Mouse (Mus musculus): ENCODE results near the gene Hist1h4h.
A peak's percentile ranks its signal among the peaks of the same experiment; 100 is the strongest.
"Not testable (repeated sequence)": the region's sequence is repeated elsewhere in the genome, so short reads cannot be mapped to it uniquely, and the experiment has no call there.

The Hist1h4h gene

GRCm38 (mm10) chr13:23535137-23536075 lies 4.6 kb downstream of the Hist1h4h start, which contains the start of gene Hist1h3g:
Gene Hist1h3g (plus strand): TSS chr13:23535422.
- not testable (repeated sequence) for DNase-seq (ENCODE audit: low spot score)

DNA sequence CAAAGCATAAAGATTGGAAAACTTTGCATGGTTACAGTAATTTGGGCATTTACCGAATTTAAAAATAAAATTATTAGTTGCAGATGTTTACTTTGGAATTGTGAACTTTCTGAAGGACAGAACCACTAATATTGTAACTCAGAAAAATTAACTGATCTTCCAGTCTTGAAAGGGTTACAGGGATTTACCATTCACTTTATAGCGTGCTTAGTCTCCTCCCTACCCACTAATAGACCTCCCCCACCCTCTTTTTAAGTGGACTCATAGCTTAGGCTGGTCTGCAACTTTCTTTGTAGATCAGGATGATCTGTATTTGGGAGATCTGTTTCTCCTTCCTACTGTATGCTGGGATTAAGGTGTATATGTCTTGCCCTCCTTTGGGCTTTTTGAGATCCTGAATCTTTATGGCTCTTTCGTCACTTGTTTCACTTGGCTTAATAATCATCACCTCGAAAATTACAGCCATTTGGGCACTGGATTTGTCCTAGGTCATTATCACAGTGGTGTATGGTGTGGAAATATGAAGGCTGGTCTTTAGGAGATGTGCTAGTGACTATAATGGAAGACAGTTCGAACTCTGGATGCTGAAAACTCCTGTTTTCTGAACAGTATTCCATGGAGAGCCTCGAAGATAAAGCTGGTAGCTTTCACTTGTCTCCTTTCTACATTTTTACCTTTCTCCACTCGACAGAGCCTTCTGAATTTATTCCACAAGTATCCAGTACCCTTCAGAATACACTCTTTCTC lies 5.4 kb downstream of the Hist1h4h start:
- no peak for DNase-seq (ENCODE audit: low spot score)

- DNase-seq (ENCODE audit: low spot score), result no peak
Observed at GRCm38 (mm10) chr13:23537006-23537710, 6.3 kb downstream of the Hist1h4h start.

DNA sequence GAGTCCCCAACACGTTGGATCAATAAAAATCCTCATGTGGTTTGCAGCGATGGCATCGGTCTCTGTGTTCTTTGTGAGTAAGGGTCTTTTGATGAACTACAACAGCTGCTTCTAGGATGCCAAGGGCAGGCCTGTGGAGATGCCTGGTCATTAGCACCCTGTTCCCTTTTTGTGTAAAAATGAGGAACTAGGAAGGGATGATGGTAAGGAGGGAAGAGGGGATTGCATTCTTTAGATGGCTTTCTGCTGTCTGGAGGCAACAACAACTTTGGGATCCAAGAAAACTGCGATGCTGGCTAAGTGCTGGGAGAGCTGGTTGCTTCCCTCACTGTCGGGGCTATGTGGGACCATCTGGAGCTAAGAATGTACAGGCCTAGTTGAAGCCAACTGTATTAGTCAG lies 7.4 kb downstream of the Hist1h4h start:
- DNase-seq (ENCODE audit: low spot score), result no peak

GRCm38 (mm10) chr13:23539821-23540220 lies 9.0 kb downstream of the Hist1h4h start:
- DNase-seq (ENCODE audit: low spot score), result not testable (repeated sequence)

GRCm38 (mm10) chr13:23541497-23541896 lies 10.6 kb downstream of the Hist1h4h start:
- DNase-seq (ENCODE audit: low spot score), result no peak

GRCm38 (mm10) chr13:23542225-23542980 lies 11.6 kb downstream of the Hist1h4h start:
- DNase-seq (ENCODE audit: low spot score), result not testable (repeated sequence)

DNA sequence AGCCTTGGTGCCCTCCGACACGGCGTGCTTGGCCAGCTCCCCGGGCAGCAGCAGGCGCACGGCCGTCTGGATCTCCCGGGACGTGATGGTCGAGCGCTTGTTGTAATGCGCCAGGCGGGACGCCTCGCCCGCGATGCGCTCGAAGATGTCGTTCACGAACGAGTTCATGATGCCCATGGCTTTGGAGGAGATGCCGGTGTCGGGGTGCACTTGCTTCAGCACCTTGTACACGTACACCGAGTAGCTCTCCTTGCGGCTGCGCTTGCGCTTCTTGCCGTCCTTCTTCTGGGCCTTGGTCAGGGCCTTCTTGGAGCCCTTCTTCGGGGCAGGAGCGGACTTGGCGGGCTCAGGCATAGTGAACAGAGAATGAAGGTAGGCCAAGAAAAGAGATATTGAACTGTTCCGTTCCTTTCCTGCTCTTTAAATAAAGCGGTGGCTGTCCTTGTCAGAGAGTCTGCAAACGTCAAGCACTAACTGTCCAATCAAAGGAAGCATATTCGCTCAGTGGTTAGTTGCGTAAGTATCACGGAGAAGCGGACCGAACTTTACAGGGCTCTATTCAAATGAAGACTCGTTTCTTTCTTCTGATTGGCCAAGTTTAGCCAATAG lies 12.3 kb downstream of the Hist1h4h start, which contains the start of gene Hist1h2bh:
Hist1h2bh (minus strand) TSS at position 394 of the 609 bp plus-strand sequence.
- DNase-seq (ENCODE audit: low spot score), result not testable (repeated sequence)

- DNase-seq (ENCODE audit: low spot score), result no peak
Observed at GRCm38 (mm10) chr13:23543965-23544786, 13.3 kb downstream of the Hist1h4h start, which contains the start of gene Hist1h3f. Gene Hist1h3f (plus strand): TSS chr13:23544052.

- DNase-seq (ENCODE audit: low spot score), result not testable (repeated sequence)
Observed at GRCm38 (mm10) chr13:23544787-23545120, 13.9 kb downstream of the Hist1h4h start.

DNA sequence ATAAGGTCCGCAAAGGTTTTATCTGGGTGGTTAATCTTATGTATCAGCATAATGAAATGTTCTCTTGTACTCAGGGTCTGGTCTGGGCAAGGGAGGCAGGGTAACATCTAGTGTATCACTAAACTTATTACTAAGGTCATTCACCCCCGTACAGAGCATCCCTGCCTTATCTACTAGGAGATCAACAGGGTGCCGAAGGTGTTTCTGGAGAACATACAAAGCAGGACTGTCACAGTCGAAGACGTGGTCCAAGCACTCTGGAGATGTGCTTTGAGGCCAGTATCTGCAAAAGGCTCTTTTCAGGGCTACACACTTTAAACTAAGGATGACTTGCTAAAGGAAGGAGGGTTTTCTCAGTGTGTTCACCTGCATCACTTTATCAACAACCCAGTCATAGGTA lies 15.8 kb downstream of the Hist1h4h start:
- no peak for DNase-seq (ENCODE audit: low spot score)

DNA sequence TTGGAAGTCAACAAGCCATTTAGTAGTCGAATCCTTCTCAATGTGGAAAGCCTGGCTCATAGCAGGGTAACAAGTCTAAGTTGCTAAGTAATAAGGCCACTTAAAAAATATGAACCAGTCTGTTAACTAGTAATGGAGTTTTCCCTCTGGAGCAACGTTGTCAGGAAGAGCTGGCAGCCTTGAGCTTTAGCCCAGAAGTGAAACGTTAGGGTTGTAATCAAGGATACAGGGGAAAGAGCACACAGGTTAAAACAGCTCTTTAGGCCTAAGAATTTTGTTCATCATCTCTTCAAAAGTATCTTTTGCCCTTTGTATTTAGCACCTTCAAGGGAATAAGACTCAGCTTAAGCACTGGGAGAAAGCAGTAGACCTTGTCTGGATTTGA lies 19.9 kb downstream of the Hist1h4h start:
- DNase-seq (ENCODE audit: low spot score), result no peak

GRCm38 (mm10) chr13:23551146-23551834 lies 20.4 kb downstream of the Hist1h4h start, which contains the start of gene Hist1h4f:
Gene Hist1h4f (minus strand): TSS chr13:23551648.
- peak; percentile 74 for DNase-seq (ENCODE audit: low spot score)

DNA sequence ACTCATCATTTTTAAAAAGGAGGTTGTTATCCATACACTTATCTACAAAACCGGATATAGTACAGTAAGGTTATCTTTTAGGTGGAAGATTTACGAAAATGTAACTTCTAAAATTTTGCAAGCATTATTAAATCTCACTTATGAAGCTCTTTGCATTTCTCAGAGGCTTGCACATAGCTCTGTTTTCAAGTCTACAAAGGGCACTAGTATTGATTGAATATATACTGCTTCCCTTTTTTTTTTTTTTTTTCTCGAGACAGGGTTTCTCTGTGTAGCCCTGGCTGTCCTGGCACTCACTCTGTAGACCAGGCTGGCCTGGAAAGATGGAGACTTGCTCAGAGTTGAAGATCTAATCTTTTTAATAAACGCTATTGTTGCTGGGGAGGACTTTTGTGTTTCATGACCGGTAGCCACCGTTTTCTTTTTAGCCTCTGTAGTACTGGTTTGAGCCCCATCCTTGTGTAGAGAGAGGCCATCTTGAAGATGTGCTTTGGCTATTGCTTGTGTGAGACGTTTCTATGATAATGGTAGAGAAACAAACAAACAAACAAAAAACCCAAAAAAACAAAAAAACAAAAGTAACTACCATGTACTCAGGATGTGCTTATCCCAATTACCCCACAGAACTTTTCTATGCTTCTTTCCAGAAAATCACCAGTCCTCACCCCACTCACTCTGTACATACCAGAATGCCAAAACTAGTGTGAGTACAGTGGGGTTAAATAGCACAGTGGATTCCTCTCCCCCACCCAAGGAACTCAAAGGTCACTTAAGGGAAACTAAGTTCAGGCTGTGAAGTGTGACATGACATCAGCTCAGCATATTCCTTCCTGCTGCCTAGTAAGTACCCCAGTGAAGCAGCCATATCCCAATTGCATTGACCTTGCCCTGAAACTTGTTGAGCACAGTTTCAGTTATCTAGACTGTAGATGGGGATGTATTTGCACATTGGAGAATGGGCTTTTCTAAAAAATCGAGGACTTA lies 21.4 kb downstream of the Hist1h4h start:
- DNase-seq (ENCODE audit: low spot score), result no peak

DNA sequence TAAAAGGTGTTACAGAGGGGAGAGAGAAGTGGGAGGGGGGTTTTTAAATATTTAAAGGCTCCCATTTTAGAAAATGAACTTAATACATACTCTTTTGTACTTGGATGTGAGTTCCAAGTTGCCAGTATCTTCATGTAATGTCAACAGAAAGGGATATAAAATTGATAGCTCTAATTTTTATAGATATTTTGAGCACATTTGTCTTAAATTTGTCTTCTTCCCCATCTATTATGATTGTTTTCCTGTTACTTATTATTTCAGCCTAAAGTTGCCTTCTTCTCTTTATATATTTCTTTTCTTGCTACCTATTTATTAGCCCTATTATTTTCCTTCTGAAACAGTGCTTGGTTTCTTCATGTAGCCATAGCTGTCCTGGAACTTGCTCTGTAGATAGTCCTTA lies 22.1 kb downstream of the Hist1h4h start, which contains the start of gene Hist1h1d:
Hist1h1d (plus strand) TSS at position 301 of the 400 bp plus-strand sequence.
- no peak for DNase-seq (ENCODE audit: low spot score)

DNA sequence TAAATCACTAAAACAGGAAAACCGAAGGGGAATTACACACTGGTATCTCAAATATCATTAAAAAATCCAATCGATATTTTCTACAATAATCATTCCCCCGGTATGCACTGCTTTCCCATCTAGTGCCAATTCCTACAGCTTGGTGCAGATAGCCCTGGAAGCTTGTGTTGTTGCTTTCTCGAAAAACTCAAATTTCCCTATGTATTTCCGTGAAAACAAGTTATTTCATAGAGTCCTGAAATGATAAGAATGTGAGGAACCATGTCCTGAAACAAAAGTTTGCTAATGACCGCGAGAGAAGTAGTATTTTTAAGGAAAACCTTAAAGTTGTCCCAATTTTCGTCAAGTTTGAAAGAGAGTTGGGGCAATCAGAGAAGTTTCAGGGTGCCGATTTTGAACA lies 23.5 kb downstream of the Hist1h4h start:
- DNase-seq (ENCODE audit: low spot score), result no peak

- peak; percentile 73 for DNase-seq (ENCODE audit: low spot score)
Observed at GRCm38 (mm10) chr13:23554925-23555838, 24.3 kb downstream of the Hist1h4h start.

All from ovary, postnatal 10 days (tissue).